Mouse (Mus musculus) forebrain, embryonic 14.5 days (tissue): ENCODE results near the gene Emp2. TPM values are rescaled to one million over a fixed set of nuclear protein-coding genes. Genes with fewer than 3 reads are reported as not detected.
A peak's percentile ranks its signal among the peaks of the same experiment; 100 is the strongest.

Experiments
- ATAC-seq: fragments of 200-750 bp; cut with Nextera tagmentation; 2 replicates; pipeline ENCODE4 v1.8.0; 2017; ENCODE audit warnings: mild to moderate bottlenecking, moderate library complexity
- DNase-seq: peaks from one replicate; pipeline ENCODE4 v3.0.0-alpha.2; 2015; ENCODE audit warnings: low spot score
- H3K27ac ChIP-seq: fragments of 300-500 bp; sonication (generic); 2 replicates; pipeline ENCODE4 v1.5.1; 2014; ENCODE audit warnings: low read depth, mild to moderate bottlenecking, control low read depth, low read length, moderate library complexity
- H3K27me3 ChIP-seq: fragments of 300-500 bp; sonication (generic); replicated peaks from 2 replicates; pipeline ENCODE4 v1.6.1; 2014; ENCODE audit warnings: low read length, control low read depth, mixed read lengths; ENCODE audit not compliant: control insufficient read depth, insufficient read depth
- H3K36me3 ChIP-seq: fragments of 300-500 bp; sonication (generic); 2 replicates; pipeline ENCODE4 v1.6.1; 2014; ENCODE audit warnings: low read length, control low read depth; ENCODE audit not compliant: control insufficient read depth, insufficient read depth
- H3K4me1 ChIP-seq: fragments of 300-500 bp; sonication (generic); 2 replicates; pipeline ENCODE4 v1.6.1; 2014; ENCODE audit warnings: antibody characterized with exemption, low read length, control low read depth; ENCODE audit not compliant: control insufficient read depth, insufficient read depth
- H3K4me2 ChIP-seq: fragments of 300-500 bp; sonication (generic); 2 replicates; pipeline ENCODE4 v1.6.1; 2014; ENCODE audit warnings: mild to moderate bottlenecking, control low read depth, low read length
- H3K4me3 ChIP-seq: fragments of 300-500 bp; sonication (generic); 2 replicates; pipeline ENCODE4 v1.5.1; 2014; ENCODE audit warnings: low read depth, low read length, control low read depth
- H3K9ac ChIP-seq: fragments of 300-500 bp; sonication (generic); 2 replicates; pipeline ENCODE4 v1.6.1; 2014; ENCODE audit warnings: mild to moderate bottlenecking, low read length, control low read depth, moderate library complexity
- H3K9me3 ChIP-seq: fragments of 300-500 bp; sonication (generic); replicated peaks from 2 replicates; pipeline ENCODE4 v1.6.1; 2016; ENCODE audit warnings: low read length, control low read depth, mixed read lengths; ENCODE audit not compliant: control insufficient read depth
- WGBS: fragments of 180-500 bp; shearing (Covaris S2); extraction: QIAGEN DNeasy Blood & Tissue Kit; methylation state at CpG from one replicate; pipeline ENCODE4 v1.1.7; 2014; 5-methylcytosine and 5-hydroxymethylcytosine counted together
- polyA plus RNA-seq: library from polyadenylated mRNA; unstranded; fragments of >200 nt; fragmentation: Nextera tagmentation; extraction: Ambion mirVana; gene quantifications from 2 replicates; pipeline ENCODE4 v1.2.1, GENCODE M21; 2014

Gene Emp2
- polyA plus RNA-seq, 1 experiment from 2014 or later: 3.4 TPM

GRCm38 (mm10) chr16:10307351-10307750 lies 6.4 kb downstream of the Emp2 start:
- ATAC-seq (peak; percentile 54), DNase-seq (peak; percentile 63)
- H3K9ac ChIP-seq: no peak overlapping the region
- H3K27me3 ChIP-seq: no peaks in the 10 kb centered on the region
- no peak overlapping the region for H3K4me2 ChIP-seq
- H3K4me3 ChIP-seq: no peak overlapping the region
- no peaks in the 10 kb centered on the region for H3K9me3 ChIP-seq
- no peaks in the 10 kb centered on the region for H3K4me1 ChIP-seq
- H3K27ac ChIP-seq: no peak overlapping the region
- WGBS: 64% methylated on average over 5 of the region's 5 CpGs
- H3K36me3 ChIP-seq: no peaks in the 10 kb centered on the region

- H3K4me3 ChIP-seq: no peak overlapping the region
- no peaks in the 10 kb centered on the region for H3K4me1 ChIP-seq
- no peak overlapping the region for H3K27ac ChIP-seq
- 60% methylated on average over 3 of the region's 3 CpGs for WGBS
- no peak overlapping the region for H3K4me2 ChIP-seq
- no peaks in the 10 kb centered on the region for H3K36me3 ChIP-seq
- H3K9me3 ChIP-seq: no peaks in the 10 kb centered on the region
- H3K9ac ChIP-seq: no peak overlapping the region
- DNase-seq: no peak
- no peaks in the 10 kb centered on the region for H3K27me3 ChIP-seq
- no peak for ATAC-seq
Measured at GRCm38 (mm10) chr16:10306101-10306500, 7.7 kb downstream of the Emp2 start.

GRCm38 (mm10) chr16:10301337-10301736 lies 12.4 kb downstream of the Emp2 start:
- DNase-seq (no peak), ATAC-seq (no peak)
- Histone ChIP-seq H3K27me3 (no peaks in the 10 kb centered on the region), H3K9me3 (no peaks in the 10 kb centered on the region), H3K9ac (no peak overlapping the region), H3K4me1 (no peaks in the 10 kb centered on the region), H3K4me2 (no peak overlapping the region), H3K36me3 (no peaks in the 10 kb centered on the region), H3K4me3 (no peak overlapping the region), H3K27ac (no peak overlapping the region)
- WGBS: 85% methylated on average over 3 of the region's 3 CpGs

GRCm38 (mm10) chr16:10300231-10301186 lies 13.3 kb downstream of the Emp2 start:
- 73% methylated on average over 3 of the region's 3 CpGs for WGBS
- Histone ChIP-seq H3K9ac (no peak overlapping the region), H3K4me1 (no peaks in the 10 kb centered on the region), H3K27me3 (no peaks in the 10 kb centered on the region), H3K36me3 (no peaks in the 10 kb centered on the region), H3K4me2 (no peak overlapping the region), H3K9me3 (no peaks in the 10 kb centered on the region), H3K4me3 (no peak overlapping the region), H3K27ac (no peak overlapping the region)
- no peak for DNase-seq
- no peak for ATAC-seq

- Histone ChIP-seq H3K36me3 (no peaks in the 10 kb centered on the region), H3K4me3 (no peak overlapping the region), H3K27me3 (no peaks in the 10 kb centered on the region), H3K9me3 (no peaks in the 10 kb centered on the region), H3K4me2 (no peak overlapping the region), H3K27ac (no peak overlapping the region), H3K9ac (no peak overlapping the region), H3K4me1 (no peaks in the 10 kb centered on the region)
- 36% methylated on average over 8 of the region's 8 CpGs for WGBS
- DNase-seq (no peak), ATAC-seq (no peak)
Measured at GRCm38 (mm10) chr16:10299637-10300036, 14.1 kb downstream of the Emp2 start.

GRCm38 (mm10) chr16:10297696-10298644 lies 15.8 kb downstream of the Emp2 start:
- no peaks in the 10 kb centered on the region for H3K27me3 ChIP-seq
- H3K4me1 ChIP-seq: no peaks in the 10 kb centered on the region
- H3K9ac ChIP-seq: no peak overlapping the region
- no peaks in the 10 kb centered on the region for H3K36me3 ChIP-seq
- no peak overlapping the region for H3K4me3 ChIP-seq
- 81% methylated on average over 10 of the region's 10 CpGs for WGBS
- no peak overlapping the region for H3K4me2 ChIP-seq
- DNase-seq (no peak), ATAC-seq (no peak)
- no peak overlapping the region for H3K27ac ChIP-seq
- H3K9me3 ChIP-seq: no peaks in the 10 kb centered on the region

- Histone ChIP-seq H3K9me3 (no peaks in the 10 kb centered on the region), H3K4me1 (no peaks in the 10 kb centered on the region), H3K27ac (no peak overlapping the region), H3K27me3 (no peaks in the 10 kb centered on the region), H3K9ac (no peak overlapping the region), H3K4me3 (no peak overlapping the region), H3K4me2 (no peak overlapping the region), H3K36me3 (no peaks in the 10 kb centered on the region)
- WGBS: 83% methylated on average over 6 of the region's 6 CpGs
- DNase-seq (no peak), ATAC-seq (no peak)
Measured at GRCm38 (mm10) chr16:10288115-10288514, 25.7 kb downstream of the Emp2 start.

GRCm38 (mm10) chr16:10286513-10287268 lies 27.1 kb downstream of the Emp2 start:
- no peak for DNase-seq
- WGBS: 85% methylated on average over 9 of the region's 9 CpGs
- no peak overlapping the region for H3K9ac ChIP-seq
- H3K36me3 ChIP-seq: no peaks in the 10 kb centered on the region
- no peaks in the 10 kb centered on the region for H3K9me3 ChIP-seq
- no peak overlapping the region for H3K4me3 ChIP-seq
- no peaks in the 10 kb centered on the region for H3K27me3 ChIP-seq
- no peak for ATAC-seq
- no peaks in the 10 kb centered on the region for H3K4me1 ChIP-seq
- H3K4me2 ChIP-seq: no peak overlapping the region
- no peak overlapping the region for H3K27ac ChIP-seq
